ENCODE assay signal across 16 mouse cellular contexts in the genomic region with DNA sequence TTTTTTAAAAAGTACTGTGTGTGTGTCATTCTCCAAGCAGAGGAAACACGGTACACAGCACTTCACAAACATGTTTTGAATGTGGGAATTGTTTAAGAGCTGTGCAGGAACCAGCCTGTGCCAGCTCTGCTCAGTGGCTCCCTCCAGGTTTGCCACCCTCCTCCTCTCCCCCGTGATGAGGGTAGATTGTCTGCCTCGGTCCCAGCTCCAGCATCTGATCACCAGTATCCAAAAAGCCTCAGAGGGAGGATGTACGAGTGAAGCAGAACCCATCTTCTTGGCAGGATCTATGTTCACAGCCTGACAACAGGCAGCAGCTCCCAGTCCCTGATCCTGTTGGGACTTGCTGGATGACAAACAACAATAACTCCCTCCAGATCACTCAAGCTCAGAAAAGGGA.
DNase-seq lines count a peak whose midpoint lies in the region; ATAC-seq lines count a peak whose summit lies in the region.
"Had no signal": no experiment of that assay in that cellular context is flagged by ENCODE, and none has a peak within 500 bp of the region (broad histone marks: within the 10 kb centered on the region; RNA-seq: fewer than 3 reads in every experiment).

No protein-coding gene starts in this region.

- peak; percentile 92 for ATAC-seq in frontal cortex, adult (ENCODE audit: low TSS enrichment)
- ATAC-seq: activated CD4-positive, CD25-positive, alpha-beta regulatory T cell, adult 4 months; forebrain, embryonic 14.5 days; inflammation-experienced regulatory T-cells, adult 6 months; Patski had no signal

- DNase-seq in frontal cortex, postnatal 14 days (ENCODE audit: low spot score in 2 of 2) = no peak
- peak; percentile 15 for DNase-seq in layer of hippocampus, adult 11-12 months (ENCODE audit: low spot score)
- no peak for DNase-seq in layer of hippocampus, adult 8-10 months (ENCODE audit: low spot score in 2 of 2)
- peak; percentile 28 for DNase-seq in right cerebral cortex, adult 18-20 months
- no peak for DNase-seq in right cerebral cortex, postnatal 4 days
- DNase-seq: adrenal gland, postnatal 25 days; cerebellum, adult 11 months; cerebellum, postnatal 10 days; embryo, embryonic 11 days; gastrocnemius, adult 2 months; gastrocnemius, postnatal 25 days had no signal

Comparison
In these comparisons a context has a peak if more than half of its experiments do, and no peak if none do; other contexts are left out.
1. DNase-seq: peak in layer of hippocampus, adult 11-12 months (single experiment) and right cerebral cortex, adult 18-20 months (single experiment); none in frontal cortex, postnatal 14 days (0 of 2), layer of hippocampus, adult 8-10 months (0 of 2) and right cerebral cortex, postnatal 4 days (single experiment).